ENCODE assay signal across 21 mouse cellular contexts in genomic region chr8:13240691-13241090, GRCm38 (mm10). TPM values are rescaled to one million over a fixed set of nuclear protein-coding genes. Genes with fewer than 3 reads are reported as not detected.
DNase-seq lines count a peak whose midpoint lies in the region; ATAC-seq and TF ChIP-seq lines count a peak whose summit lies in the region.
"Had no signal": no experiment of that assay in that cellular context is flagged by ENCODE, and none has a peak within 500 bp of the region (broad histone marks: within the 10 kb centered on the region; RNA-seq: fewer than 3 reads in every experiment).

No protein-coding gene starts in this region.

- peak; percentile 38 for DNase-seq in adrenal gland, postnatal 14 days
- DNase-seq in adrenal gland, postnatal 25 days, result no peak
- DNase-seq in kidney, adult 9 months, result peak; percentile 49
- peak; percentile 42 to 62 for DNase-seq in kidney, postnatal 25 days
- no peak for DNase-seq in liver, postnatal 0 days
- DNase-seq: cerebellum, postnatal 36 days; right cerebral cortex, adult 18-20 months; spleen, adult 18-20 months; thymus, postnatal 4 days had no signal

- no peak for ATAC-seq in kidney, embryonic 16.5 days (ENCODE audit: low FRiP score, low TSS enrichment)
- ATAC-seq in hindbrain, embryonic 12.5 days (ENCODE audit: low FRiP score), result no peak
- no peak for ATAC-seq in liver, postnatal 0 days
- ATAC-seq in neural tube, embryonic 15.5 days (ENCODE audit: low FRiP score), result no peak
- ATAC-seq: intestine, embryonic 15.5 days; Patski had no signal

- no peak overlapping the region for H3K4me2 ChIP-seq in kidney, embryonic 16.5 days (replicated peaks; ENCODE audit: low read depth, low read length)
- no peak overlapping the region for H3K4me2 ChIP-seq in hindbrain, embryonic 12.5 days (replicated peaks)
- no peak overlapping the region for H3K4me2 ChIP-seq in liver, postnatal 0 days (ENCODE audit: low read depth, low read length)
- H3K4me2 ChIP-seq in neural tube, embryonic 15.5 days, result no peak overlapping the region
- H3K4me2 ChIP-seq: embryonic facial prominence, embryonic 12.5 days; intestine, embryonic 15.5 days; liver, embryonic 15.5 days had no signal

- H3K9ac ChIP-seq in kidney, embryonic 16.5 days (replicated peaks; ENCODE audit: low read length), result no peak overlapping the region
- H3K9ac ChIP-seq in hindbrain, embryonic 12.5 days, result no peak overlapping the region
- H3K9ac ChIP-seq in liver, postnatal 0 days (replicated peaks), result no peak overlapping the region
- no peak overlapping the region for H3K9ac ChIP-seq in neural tube, embryonic 15.5 days (replicated peaks)
- H3K9ac ChIP-seq: embryonic facial prominence, embryonic 12.5 days; intestine, embryonic 15.5 days; liver, embryonic 15.5 days had no signal

- H3K4me3 ChIP-seq in kidney, embryonic 16.5 days (ENCODE audit: low read length), result no peak overlapping the region
- no peak overlapping the region for H3K4me3 ChIP-seq in hindbrain, embryonic 12.5 days
- no peak overlapping the region for H3K4me3 ChIP-seq in liver, postnatal 0 days (ENCODE audit: low read depth, low read length)
- no peak overlapping the region for H3K4me3 ChIP-seq in neural tube, embryonic 15.5 days (replicated peaks)
- H3K4me3 ChIP-seq: embryonic facial prominence, embryonic 12.5 days; forebrain, embryonic 10.5 days; hindbrain, embryonic 10.5 days; intestine, embryonic 15.5 days; limb, embryonic 10.5 days; liver, embryonic 15.5 days had no signal

- no peaks in the 10 kb centered on the region for H3K36me3 ChIP-seq in kidney, embryonic 16.5 days (ENCODE audit: insufficient read depth, low read length)
- no peaks in the 10 kb centered on the region for H3K36me3 ChIP-seq in hindbrain, embryonic 12.5 days
- no peaks in the 10 kb centered on the region for H3K36me3 ChIP-seq in liver, postnatal 0 days (replicated peaks; ENCODE audit: insufficient read depth, low read length)
- no peaks in the 10 kb centered on the region for H3K36me3 ChIP-seq in neural tube, embryonic 15.5 days
- H3K36me3 ChIP-seq: embryonic facial prominence, embryonic 12.5 days; forebrain, embryonic 10.5 days; hindbrain, embryonic 10.5 days; intestine, embryonic 15.5 days; limb, embryonic 10.5 days; liver, embryonic 15.5 days had no signal

- H3K4me1 ChIP-seq in kidney, embryonic 16.5 days (ENCODE audit: insufficient read depth, low read length), result no peaks in the 10 kb centered on the region
- H3K4me1 ChIP-seq in hindbrain, embryonic 12.5 days, result no peaks in the 10 kb centered on the region
- no peaks in the 10 kb centered on the region for H3K4me1 ChIP-seq in liver, postnatal 0 days (ENCODE audit: insufficient read depth)
- H3K4me1 ChIP-seq in neural tube, embryonic 15.5 days, result no peaks in the 10 kb centered on the region
- H3K4me1 ChIP-seq: embryonic facial prominence, embryonic 12.5 days; forebrain, embryonic 10.5 days; hindbrain, embryonic 10.5 days; intestine, embryonic 15.5 days; limb, embryonic 10.5 days; liver, embryonic 15.5 days had no signal

- 79% methylated on average over 7 of the region's 7 CpGs for WGBS in kidney, embryonic 16.5 days
- WGBS in hindbrain, embryonic 12.5 days, result 85% methylated on average over 7 of the region's 7 CpGs
- WGBS in liver, postnatal 0 days (ENCODE audit: insufficient replicate concordance), result 67% methylated on average over 7 of the region's 7 CpGs
- WGBS in neural tube, embryonic 15.5 days, result 82% methylated on average over 7 of the region's 7 CpGs

- H3K27me3 ChIP-seq in kidney, embryonic 16.5 days (ENCODE audit: insufficient read depth, low read length), result no peaks in the 10 kb centered on the region
- no peaks in the 10 kb centered on the region for H3K27me3 ChIP-seq in hindbrain, embryonic 12.5 days
- no peaks in the 10 kb centered on the region for H3K27me3 ChIP-seq in liver, postnatal 0 days (ENCODE audit: insufficient read depth, low read length)
- H3K27me3 ChIP-seq in neural tube, embryonic 15.5 days (replicated peaks), result no peaks in the 10 kb centered on the region
- H3K27me3 ChIP-seq: intestine, embryonic 15.5 days had no signal

- TF ChIP-seq EP300 in liver, postnatal 0 days (IDR thresholded peaks at IDR 0.05; ENCODE audit: low read depth), result no peak

- TF ChIP-seq CTCF in liver, postnatal 0 days (IDR thresholded peaks at IDR 0.05; ENCODE audit: low read depth), result no peak

- no peaks in the 10 kb centered on the region for H3K9me3 ChIP-seq in kidney, embryonic 16.5 days (ENCODE audit: low read length)
- H3K9me3 ChIP-seq in hindbrain, embryonic 12.5 days (replicated peaks), result no peaks in the 10 kb centered on the region
- H3K9me3 ChIP-seq in liver, postnatal 0 days (ENCODE audit: low read length), result no peaks in the 10 kb centered on the region
- no peaks in the 10 kb centered on the region for H3K9me3 ChIP-seq in neural tube, embryonic 15.5 days (replicated peaks)
- H3K9me3 ChIP-seq: embryonic facial prominence, embryonic 12.5 days; forebrain, embryonic 10.5 days; hindbrain, embryonic 10.5 days; intestine, embryonic 15.5 days; limb, embryonic 10.5 days; liver, embryonic 15.5 days had no signal

- no peak overlapping the region for H3K27ac ChIP-seq in kidney, embryonic 16.5 days (ENCODE audit: low read length)
- H3K27ac ChIP-seq in hindbrain, embryonic 12.5 days, result no peak overlapping the region
- H3K27ac ChIP-seq in liver, postnatal 0 days (ENCODE audit: low read depth), result no peak overlapping the region
- no peak overlapping the region for H3K27ac ChIP-seq in neural tube, embryonic 15.5 days (replicated peaks)
- H3K27ac ChIP-seq: embryonic facial prominence, embryonic 12.5 days; forebrain, embryonic 10.5 days; hindbrain, embryonic 10.5 days; intestine, embryonic 15.5 days; limb, embryonic 10.5 days; liver, embryonic 15.5 days had no signal

RNA-seq across cellular contexts. Expression of gene Adprhl1, which starts 13.3 kb away (rescaled TPM):
- 0.52 and 0.56 TPM in 2 replicates for total RNA-seq in adrenal gland, postnatal 14 days (2021)
- total RNA-seq in adrenal gland, postnatal 25 days (2021), result 1.4 and 1.7 TPM in 2 replicates
- 0.16 and 0.46 TPM in 2 replicates for polyA plus RNA-seq in kidney, embryonic 16.5 days (2015; fragmentation: Nextera tagmentation; extraction: Ambion mirVana)
- polyA plus RNA-seq in hindbrain, embryonic 12.5 days (2016; fragmentation: Nextera tagmentation; extraction: Ambion mirVana), result 0.25 and 0.40 TPM in 2 replicates
- 0.45 TPM in 1 of 2 replicates, not detected in the other for polyA plus RNA-seq in liver, postnatal 0 days (2015; fragmentation: Nextera tagmentation; extraction: Ambion mirVana)
- polyA plus RNA-seq in neural tube, embryonic 15.5 days (2015; fragmentation: Nextera tagmentation; extraction: Ambion mirVana), result 1.1 and 1.8 TPM in 2 replicates
- total RNA-seq: megakaryocyte-erythroid progenitor cell, adult 5-6 weeks; neutrophil, adult 5-6 weeks had no signal
- polyA plus RNA-seq: forebrain, embryonic 10.5 days; limb, embryonic 10.5 days had no signal

RNA-seq across cellular contexts. Expression of gene Grtp1, which starts 40.3 kb away (rescaled TPM):
- total RNA-seq in adrenal gland, postnatal 14 days (2021), result 7.9 and 9.2 TPM in 2 replicates
- 14.8 and 22.1 TPM in 2 replicates for total RNA-seq in adrenal gland, postnatal 25 days (2021)
- 22.5 and 23.6 TPM in 2 replicates for polyA plus RNA-seq in kidney, embryonic 16.5 days (2015; fragmentation: Nextera tagmentation; extraction: Ambion mirVana)
- polyA plus RNA-seq in hindbrain, embryonic 12.5 days (2016; fragmentation: Nextera tagmentation; extraction: Ambion mirVana), result 9.2 and 10.8 TPM in 2 replicates
- 10.6 and 12.1 TPM in 2 replicates for polyA plus RNA-seq in liver, postnatal 0 days (2015; fragmentation: Nextera tagmentation; extraction: Ambion mirVana)
- 14.4 and 19.0 TPM in 2 replicates for polyA plus RNA-seq in neural tube, embryonic 15.5 days (2015; fragmentation: Nextera tagmentation; extraction: Ambion mirVana)

RNA-seq across cellular contexts. Expression of gene Dcun1d2, which starts 47.2 kb away (rescaled TPM):
- 23.1 and 24.8 TPM in 2 replicates for total RNA-seq in adrenal gland, postnatal 14 days (2021)
- total RNA-seq in adrenal gland, postnatal 25 days (2021), result 29.1 and 36.5 TPM in 2 replicates
- 29.2 and 29.4 TPM in 2 replicates for polyA plus RNA-seq in kidney, embryonic 16.5 days (2015; fragmentation: Nextera tagmentation; extraction: Ambion mirVana)
- polyA plus RNA-seq in hindbrain, embryonic 12.5 days (2016; fragmentation: Nextera tagmentation; extraction: Ambion mirVana), result 30.6 and 32.4 TPM in 2 replicates
- 5.0 and 5.9 TPM in 2 replicates for polyA plus RNA-seq in liver, postnatal 0 days (2015; fragmentation: Nextera tagmentation; extraction: Ambion mirVana)
- polyA plus RNA-seq in neural tube, embryonic 15.5 days (2015; fragmentation: Nextera tagmentation; extraction: Ambion mirVana), result 32.9 and 36.5 TPM in 2 replicates

RNA-seq across cellular contexts. Expression of gene Tmco3, which starts 47.3 kb away (rescaled TPM):
- 21.5 and 23.7 TPM in 2 replicates for total RNA-seq in adrenal gland, postnatal 14 days (2021)
- total RNA-seq in adrenal gland, postnatal 25 days (2021), result 24.8 and 32.5 TPM in 2 replicates
- polyA plus RNA-seq in kidney, embryonic 16.5 days (2015; fragmentation: Nextera tagmentation; extraction: Ambion mirVana), result 55.8 and 56.2 TPM in 2 replicates
- polyA plus RNA-seq in hindbrain, embryonic 12.5 days (2016; fragmentation: Nextera tagmentation; extraction: Ambion mirVana), result 49.5 and 59.4 TPM in 2 replicates
- 3.3 and 3.7 TPM in 2 replicates for polyA plus RNA-seq in liver, postnatal 0 days (2015; fragmentation: Nextera tagmentation; extraction: Ambion mirVana)
- polyA plus RNA-seq in neural tube, embryonic 15.5 days (2015; fragmentation: Nextera tagmentation; extraction: Ambion mirVana), result 50.9 and 54.7 TPM in 2 replicates

Comparison
In these comparisons a context has a peak if more than half of its experiments do, and no peak if none do; other contexts are left out.
1. DNase-seq: peak in adrenal gland, postnatal 14 days (single experiment), kidney, adult 9 months (single experiment) and kidney, postnatal 25 days (2 of 2); none in adrenal gland, postnatal 25 days (single experiment) and liver, postnatal 0 days (single experiment).